Mouse (Mus musculus): ENCODE data around the gene Nrarp. TPM values are rescaled to one million over a fixed set of nuclear protein-coding genes. Genes with fewer than 3 reads are reported as not detected.

The Nrarp gene
- total RNA-seq, 2 experiments from 2014 or later: 21.3 to 21.9 TPM

DNA sequence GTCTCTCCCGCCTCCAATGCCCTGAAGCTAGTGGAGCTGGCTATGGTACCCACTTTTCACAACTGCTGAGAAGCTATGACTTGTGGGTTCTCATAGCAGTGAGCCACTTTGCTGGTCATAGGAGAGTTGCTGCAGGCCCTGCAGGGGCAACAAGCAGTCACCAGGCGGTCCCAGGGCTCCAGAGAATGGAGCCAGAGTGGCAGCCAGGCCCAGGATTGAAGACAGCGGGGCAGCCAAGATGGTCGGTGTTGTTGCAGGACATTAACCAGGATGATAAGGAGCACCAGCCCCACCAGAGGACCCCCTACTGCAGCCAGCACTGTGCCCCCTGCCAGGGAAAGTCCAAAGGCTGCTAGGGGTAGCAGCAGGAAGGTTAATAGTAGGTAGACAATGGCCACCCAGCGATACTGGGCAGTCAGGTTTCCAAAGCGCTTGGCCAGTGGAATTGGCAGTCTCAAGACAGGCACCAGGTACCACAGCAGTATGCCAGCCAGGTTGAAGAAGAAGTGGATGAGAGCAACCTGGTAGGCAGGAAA, 48.5 kb downstream of the Nrarp start:
- Histone ChIP-seq H3K27ac (peak overlapping the region; percentile 98), H3K4me3 (peak overlapping the region; percentile 45; the same call in 1 of the 2 replicates)
- no peak for TF ChIP-seq CTCF (conservative IDR thresholded peaks at IDR 0.05)
- DNase-seq (ENCODE audit: low spot score in 2 of 2): no peak

DNA sequence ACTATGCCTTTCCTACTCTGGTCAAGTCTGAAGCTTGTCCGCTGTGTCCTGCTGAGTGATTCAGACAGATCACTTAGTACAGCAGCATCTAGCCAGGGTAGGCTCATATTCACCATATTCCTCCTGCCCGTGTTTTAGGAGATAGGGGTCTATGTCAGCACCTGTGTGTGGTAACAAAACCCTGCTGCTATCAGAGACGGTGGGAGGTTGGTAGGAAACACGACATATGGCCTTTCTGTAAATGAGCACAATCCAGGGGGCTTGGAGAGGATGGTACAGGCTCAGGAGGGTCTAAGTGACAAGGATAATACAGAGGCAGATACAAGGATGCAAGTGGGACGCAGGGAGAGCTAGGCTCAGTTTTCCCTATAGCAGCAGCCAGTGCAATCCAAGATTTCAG, 49.0 kb downstream of the Nrarp start:
- DNase-seq (ENCODE audit: low spot score in 2 of 2): no peak
- peak overlapping the region; percentile 98; the same call in 1 of the 2 replicates for H3K27ac ChIP-seq
- TF ChIP-seq CTCF (conservative IDR thresholded peaks at IDR 0.05): no peak
- H3K4me3 ChIP-seq: no peak overlapping the region

- TF ChIP-seq CTCF (conservative IDR thresholded peaks at IDR 0.05): no peak
- DNase-seq (ENCODE audit: low spot score in 2 of 2): no peak
- Histone ChIP-seq H3K4me3 (no peak overlapping the region), H3K27ac (no peak overlapping the region)
Measured at GRCm38 (mm10) chr2:25230581-25230980, 50.0 kb downstream of the Nrarp start.

GRCm38 (mm10) chr2:25231038-25231437, 50.5 kb downstream of the Nrarp start:
- H3K27ac ChIP-seq: no peak overlapping the region
- DNase-seq (ENCODE audit: low spot score in 2 of 2): no peak
- no peak overlapping the region for H3K4me3 ChIP-seq
- no peak for TF ChIP-seq CTCF (conservative IDR thresholded peaks at IDR 0.05)

Other genes starting within 250 kb of the Nrarp start
- gene Arrdc1, start 245.5 kb upstream of the Nrarp start, total RNA-seq (2021): 10 to 100 TPM; 11.5 to 18.3 TPM
- 10 to 100 TPM; 35.0 to 36.2 TPM for gene Zmynd19, start 231.0 kb upstream of the Nrarp start, total RNA-seq (2021)
- 10 to 100 TPM; 30.5 to 39.6 TPM for gene Dph7, start 218.4 kb upstream of the Nrarp start, total RNA-seq (2021)
- 10 to 100 TPM; 84.0 to 86.9 TPM for gene Mrpl41, start 205.7 kb upstream of the Nrarp start, total RNA-seq (2021)
- gene Pnpla7, start 204.7 kb upstream of the Nrarp start, total RNA-seq (2021): 10 to 100 TPM; 30.7 to 31.4 TPM
- 1,000 to 10,000 TPM in 1 of 2 experiments, 100 to 1,000 TPM in 1; 975 to 1,037 TPM for gene Nsmf, start 126.4 kb upstream of the Nrarp start, total RNA-seq (2021)
- not detected for gene Entpd8, start 100.5 kb upstream of the Nrarp start, total RNA-seq (2021)
- gene Noxa1, start 85.6 kb upstream of the Nrarp start, total RNA-seq (2021): not detected
- 1 to 10 TPM; 2.2 to 3.0 TPM for gene Tor4a, start 16.1 kb downstream of the Nrarp start, total RNA-seq (2021)
- gene Nelfb, start 30.7 kb downstream of the Nrarp start, total RNA-seq (2021): 10 to 100 TPM; 57.0 to 58.5 TPM
- gene Stpg3, start 33.9 kb downstream of the Nrarp start, total RNA-seq (2021): under 1 TPM in 1 of 2 experiments, not detected in 1; 0.33 TPM
- gene Fam166a, start 38.0 kb downstream of the Nrarp start, total RNA-seq (2021): not detected
- 100 to 1,000 TPM; 305 to 309 TPM for gene Tubb4b, start 43.9 kb downstream of the Nrarp start, total RNA-seq (2021)
- gene Slc34a3, start 53.6 kb downstream of the Nrarp start, total RNA-seq (2021): not detected
- gene Rnf224, start 56.0 kb downstream of the Nrarp start, total RNA-seq (2021): not detected
- 100 to 1,000 TPM; 228 to 232 TPM for gene Rnf208, start 61.5 kb downstream of the Nrarp start, total RNA-seq (2021)
- gene Cysrt1, start 61.7 kb downstream of the Nrarp start, total RNA-seq (2021): not detected
- gene AL732309.1, start 66.1 kb downstream of the Nrarp start, total RNA-seq (2021): 1 to 10 TPM; 2.2 to 2.4 TPM
- 10 to 100 TPM; 35.1 to 35.8 TPM for gene Tmem203, start 74.7 kb downstream of the Nrarp start, total RNA-seq (2021)
- 10 to 100 TPM; 21.5 to 23.8 TPM for gene Tprn, start 81.9 kb downstream of the Nrarp start, total RNA-seq (2021)
- 10 to 100 TPM; 64.5 to 69.3 TPM for gene Ssna1, start 91.7 kb downstream of the Nrarp start, total RNA-seq (2021)
- gene Anapc2, start 91.7 kb downstream of the Nrarp start, total RNA-seq (2021): 10 to 100 TPM; 84.6 to 84.7 TPM
- gene Tmem210, start 107.4 kb downstream of the Nrarp start, total RNA-seq (2021): not detected
- gene Lrrc26, start 109.2 kb downstream of the Nrarp start, total RNA-seq (2021): not detected
- 100 to 1,000 TPM; 443 to 449 TPM for gene Grin1, start 138.4 kb downstream of the Nrarp start, total RNA-seq (2021)
- 10 to 100 TPM; 56.4 to 58.0 TPM for gene Man1b1, start 151.6 kb downstream of the Nrarp start, total RNA-seq (2021)
- gene Dpp7, start 175.6 kb downstream of the Nrarp start, total RNA-seq (2021): 10 to 100 TPM; 32.1 to 36.2 TPM
- 10 to 100 TPM; 14.6 to 19.8 TPM for gene Uap1l1, start 184.9 kb downstream of the Nrarp start, total RNA-seq (2021)
- gene Sapcd2, start 191.6 kb downstream of the Nrarp start, total RNA-seq (2021): 1 to 10 TPM; 3.0 to 4.0 TPM
- 10 to 100 TPM; 14.6 to 16.6 TPM for gene Entpd2, start 215.1 kb downstream of the Nrarp start, total RNA-seq (2021)
- gene Npdc1, start 218.6 kb downstream of the Nrarp start, total RNA-seq (2021): 100 to 1,000 TPM; 429 to 433 TPM
- under 1 TPM in 1 of 2 experiments, not detected in 1; 0.37 TPM for gene Fut7, start 242.5 kb downstream of the Nrarp start, total RNA-seq (2021)
- 100 to 1,000 TPM; 159 to 167 TPM for gene Abca2, start 247.9 kb downstream of the Nrarp start, total RNA-seq (2021)